9 mouse cellular contexts compared by ENCODE assay signal in the genomic region with DNA sequence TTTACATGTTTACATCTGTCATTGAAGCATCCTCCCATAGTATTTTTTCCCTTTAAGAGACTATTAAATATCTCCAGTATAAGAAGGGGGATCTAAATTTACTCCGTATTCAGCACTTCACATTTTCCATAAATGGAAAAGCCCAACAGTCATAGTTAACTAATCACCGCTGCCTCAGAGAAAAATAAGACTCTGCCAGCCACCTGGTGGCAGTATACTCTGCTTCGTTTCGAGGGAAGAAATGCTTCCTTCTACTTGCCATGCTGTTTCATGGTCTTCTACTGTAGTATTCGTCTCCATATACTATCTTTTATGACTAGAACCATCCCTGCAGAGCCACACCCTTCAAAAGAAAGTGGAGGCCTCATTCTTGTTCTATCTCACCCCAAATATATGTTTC. TPM values are rescaled to one million over a fixed set of nuclear protein-coding genes. Genes with fewer than 3 reads are reported as not detected.
A peak's percentile ranks its signal among the peaks of the same experiment; 100 is the strongest.
DNase-seq lines count a peak whose midpoint lies in the region; ATAC-seq and TF ChIP-seq lines count a peak whose summit lies in the region.
"Had no signal": no experiment of that assay in that cellular context is flagged by ENCODE, and none has a peak within 500 bp of the region (broad histone marks: within the 10 kb centered on the region; RNA-seq: fewer than 3 reads in every experiment).

No protein-coding gene starts in this region.

- TF ChIP-seq CTCF in forebrain, postnatal 0 days (IDR thresholded peaks at IDR 0.05; ENCODE audit: low read depth): peak; percentile 62

- H3K27me3 ChIP-seq in forebrain, postnatal 0 days (ENCODE audit: insufficient read depth, low read length): no peaks in the 10 kb centered on the region
- H3K27me3 ChIP-seq in forebrain, embryonic 13.5 days: no peaks in the 10 kb centered on the region
- H3K27me3 ChIP-seq in midbrain, embryonic 14.5 days (ENCODE audit: control insufficient read depth, insufficient read depth, low read length): no peaks in the 10 kb centered on the region
- no peaks in the 10 kb centered on the region for H3K27me3 ChIP-seq in midbrain, embryonic 11.5 days (ENCODE audit: control insufficient read depth, insufficient read depth, low read length)

- no peak overlapping the region for H3K4me3 ChIP-seq in forebrain, postnatal 0 days (ENCODE audit: low read depth, low read length)
- no peak overlapping the region for H3K4me3 ChIP-seq in forebrain, embryonic 13.5 days
- no peak overlapping the region for H3K4me3 ChIP-seq in midbrain, embryonic 14.5 days (replicated peaks; ENCODE audit: low read depth, low read length)
- no peak overlapping the region for H3K4me3 ChIP-seq in midbrain, embryonic 11.5 days (ENCODE audit: low read depth, low read length)
- H3K4me3 ChIP-seq: limb, embryonic 15.5 days had no signal

- no peaks in the 10 kb centered on the region for H3K36me3 ChIP-seq in forebrain, postnatal 0 days (ENCODE audit: insufficient read depth)
- H3K36me3 ChIP-seq in forebrain, embryonic 13.5 days (ENCODE audit: poor library complexity, severe bottlenecking): no peaks in the 10 kb centered on the region
- H3K36me3 ChIP-seq in midbrain, embryonic 14.5 days (ENCODE audit: control insufficient read depth, insufficient read depth, low read length): no peaks in the 10 kb centered on the region
- H3K36me3 ChIP-seq in midbrain, embryonic 11.5 days (ENCODE audit: control insufficient read depth, insufficient read depth, low read length): no peaks in the 10 kb centered on the region
- H3K36me3 ChIP-seq: limb, embryonic 15.5 days had no signal

- H3K4me1 ChIP-seq in forebrain, postnatal 0 days (ENCODE audit: insufficient read depth): no peaks in the 10 kb centered on the region
- H3K4me1 ChIP-seq in forebrain, embryonic 13.5 days: no peaks in the 10 kb centered on the region
- H3K4me1 ChIP-seq in midbrain, embryonic 14.5 days (ENCODE audit: control insufficient read depth, insufficient read depth, low read length): no peaks in the 10 kb centered on the region
- no peaks in the 10 kb centered on the region for H3K4me1 ChIP-seq in midbrain, embryonic 11.5 days (ENCODE audit: control insufficient read depth, insufficient read depth, low read length)
- H3K4me1 ChIP-seq: limb, embryonic 15.5 days had no signal

- H3K27ac ChIP-seq in forebrain, postnatal 0 days (ENCODE audit: low read depth, low read length): no peak overlapping the region
- H3K27ac ChIP-seq in forebrain, embryonic 13.5 days: no peak overlapping the region
- H3K27ac ChIP-seq in midbrain, embryonic 14.5 days (replicated peaks; ENCODE audit: low read depth, low read length): no peak overlapping the region
- H3K27ac ChIP-seq in midbrain, embryonic 11.5 days (ENCODE audit: low read depth, low read length): no peak overlapping the region
- H3K27ac ChIP-seq: limb, embryonic 15.5 days had no signal

- DNase-seq in forebrain, postnatal 0 days: peak; percentile 63
- peak; percentile 72 for DNase-seq in midbrain, embryonic 14.5 days
- DNase-seq in midbrain, embryonic 11.5 days (ENCODE audit: low spot score, missing footprints): no peak
- peak; percentile 3 for DNase-seq in cerebellum, adult 8-10 months
- DNase-seq in kidney, postnatal 4 days: peak; percentile 16 to 48
- peak; percentile 2 for DNase-seq in right cerebral cortex, postnatal 4 days
- DNase-seq in spleen, postnatal 4 days (ENCODE audit: low spot score in 2 of 2): no peak

- H3K4me2 ChIP-seq in forebrain, postnatal 0 days (ENCODE audit: low read depth): no peak overlapping the region
- H3K4me2 ChIP-seq in forebrain, embryonic 13.5 days: no peak overlapping the region
- H3K4me2 ChIP-seq in midbrain, embryonic 14.5 days (ENCODE audit: low read length): no peak overlapping the region
- no peak overlapping the region for H3K4me2 ChIP-seq in midbrain, embryonic 11.5 days
- H3K4me2 ChIP-seq: limb, embryonic 15.5 days had no signal

- peak; percentile 55; the same call in 1 of the 2 replicates for ATAC-seq in forebrain, postnatal 0 days
- ATAC-seq in forebrain, embryonic 13.5 days: no peak
- ATAC-seq in midbrain, embryonic 14.5 days (ENCODE audit: low FRiP score, low TSS enrichment): no peak
- ATAC-seq in midbrain, embryonic 11.5 days (ENCODE audit: low FRiP score): no peak

- no peak overlapping the region for H3K9ac ChIP-seq in forebrain, postnatal 0 days
- H3K9ac ChIP-seq in forebrain, embryonic 13.5 days: no peak overlapping the region
- H3K9ac ChIP-seq in midbrain, embryonic 14.5 days (replicated peaks; ENCODE audit: low read length): no peak overlapping the region
- H3K9ac ChIP-seq in midbrain, embryonic 11.5 days (ENCODE audit: low read length): no peak overlapping the region
- H3K9ac ChIP-seq: limb, embryonic 15.5 days had no signal

- no peaks in the 10 kb centered on the region for H3K9me3 ChIP-seq in forebrain, postnatal 0 days (ENCODE audit: low read length)
- H3K9me3 ChIP-seq in forebrain, embryonic 13.5 days (replicated peaks): no peaks in the 10 kb centered on the region
- no peaks in the 10 kb centered on the region for H3K9me3 ChIP-seq in midbrain, embryonic 14.5 days (ENCODE audit: control insufficient read depth, low read length)
- no peaks in the 10 kb centered on the region for H3K9me3 ChIP-seq in midbrain, embryonic 11.5 days (ENCODE audit: control insufficient read depth, low read length)
- H3K9me3 ChIP-seq: limb, embryonic 15.5 days had no signal

- WGBS in forebrain, postnatal 0 days: 39% methylated on average over 5 of the region's 5 CpGs
- 41% methylated on average over 5 of the region's 5 CpGs for WGBS in forebrain, embryonic 13.5 days
- WGBS in midbrain, embryonic 14.5 days: 42% methylated on average over 5 of the region's 5 CpGs
- 54% methylated on average over 5 of the region's 5 CpGs for WGBS in midbrain, embryonic 11.5 days

RNA-seq across cellular contexts. Expression of a gene that starts 52.0 kb away (rescaled TPM):
- total RNA-seq in forebrain, postnatal 0 days (2014; rRNA removed): 127 and 186 TPM in 2 replicates
- 51.8 and 61.8 TPM in 2 replicates for polyA plus RNA-seq in forebrain, postnatal 0 days (2015; fragmentation: Nextera tagmentation; extraction: Ambion mirVana)
- polyA plus RNA-seq in forebrain, embryonic 13.5 days (2015; fragmentation: Nextera tagmentation; extraction: Ambion mirVana): 43.9 and 51.7 TPM in 2 replicates
- 100 and 104 TPM in 2 replicates for polyA plus RNA-seq in midbrain, embryonic 14.5 days (2014; fragmentation: Nextera tagmentation; extraction: Ambion mirVana)
- polyA plus RNA-seq in midbrain, embryonic 11.5 days (2014; fragmentation: Nextera tagmentation; extraction: Ambion mirVana): 40.0 and 43.6 TPM in 2 replicates

Comparison
In these comparisons a context has a peak if more than half of its experiments do, and no peak if none do; other contexts are left out.
1. DNase-seq: peak in forebrain, postnatal 0 days (single experiment), midbrain, embryonic 14.5 days (single experiment), cerebellum, adult 8-10 months (single experiment), kidney, postnatal 4 days (2 of 2) and right cerebral cortex, postnatal 4 days (single experiment); none in midbrain, embryonic 11.5 days (single experiment) and spleen, postnatal 4 days (0 of 2).